Mouse (Mus musculus): ENCODE measurements around the gene Fgd5. TPM values are rescaled to one million over a fixed set of nuclear protein-coding genes. Genes with fewer than 3 reads are reported as not detected.
"Not testable (repeated sequence)": the region's sequence is repeated elsewhere in the genome, so short reads cannot be mapped to it uniquely, and the experiment has no call there.

Fgd5 gene
- total RNA-seq (2014; rRNA removed) (13.8 TPM in 2 replicates), polyA plus RNA-seq (2015; fragmentation: Nextera tagmentation; extraction: Ambion mirVana) (7.9 and 8.1 TPM in 2 replicates)

DNA sequence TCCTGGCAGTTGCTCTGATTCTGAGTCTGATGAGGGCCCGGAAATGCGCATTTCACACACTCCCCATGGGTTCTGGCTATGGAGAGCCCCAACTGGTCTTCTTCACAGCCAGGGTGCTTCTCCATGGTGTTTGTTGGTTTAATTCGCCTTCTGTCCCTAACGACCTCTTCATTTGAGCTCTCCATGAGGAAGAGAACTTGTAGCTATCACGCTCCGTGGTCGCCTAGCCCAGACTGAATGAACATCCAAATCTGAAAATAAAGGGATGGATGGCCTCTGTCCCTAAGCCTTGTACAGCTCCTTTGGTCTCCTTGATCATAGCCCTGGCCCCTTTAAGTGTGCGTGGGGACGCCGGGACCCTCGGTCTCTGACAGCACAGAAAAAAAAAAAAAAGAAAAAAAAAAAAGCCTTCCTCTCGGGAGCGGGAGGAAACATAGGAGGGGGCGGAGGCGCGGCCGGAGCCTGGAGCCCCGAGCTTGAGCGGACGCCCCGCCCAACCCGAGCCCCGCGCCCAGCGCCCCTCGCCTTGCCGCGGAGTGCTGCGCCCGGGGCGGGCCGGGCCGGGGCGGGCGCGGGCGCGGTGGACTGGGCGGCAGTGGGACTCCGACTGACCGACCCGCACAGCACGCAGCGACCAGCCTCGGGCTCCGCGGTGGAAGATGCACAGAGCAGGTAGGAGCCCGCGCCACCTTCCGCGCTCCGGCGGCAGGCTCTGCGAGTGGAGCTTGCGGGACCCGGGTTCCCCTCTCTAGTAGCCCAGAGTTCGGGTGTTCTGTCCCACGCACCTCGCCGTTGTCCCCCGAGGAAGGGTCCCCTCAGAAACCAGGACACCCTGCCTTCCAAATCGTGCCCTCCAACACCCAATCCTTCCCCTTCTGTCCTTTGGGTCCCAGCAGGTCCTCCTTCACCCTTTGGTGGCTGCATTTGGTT lies at the start of gene Fgd5:
Gene Fgd5 (plus strand): TSS at position 508 of the 930 bp plus-strand sequence.
- no peaks in the 10 kb centered on the region for H3K27me3 ChIP-seq (ENCODE audit: insufficient read depth, low read length)
- H3K9ac ChIP-seq (replicated peaks; ENCODE audit: low read length, poor library complexity, severe bottlenecking), result peak within 1 kb of the TSS; percentile 79
- DNase-seq (ENCODE audit: low spot score) (peak; percentile 35), ATAC-seq (ENCODE audit: low FRiP score) (peak; percentile 60)
- no peak for TF ChIP-seq CTCF (IDR thresholded peaks at IDR 0.05)
- no peaks in the 10 kb centered on the region for H3K36me3 ChIP-seq (ENCODE audit: insufficient read depth, low read length)
- H3K4me2 ChIP-seq (ENCODE audit: low read depth, low read length, poor library complexity, severe bottlenecking), result peak within 1 kb of the TSS; percentile 95
- H3K4me1 ChIP-seq (ENCODE audit: insufficient read depth, low read length), result no peaks in the 10 kb centered on the region
- peak within 1 kb of the TSS; percentile 18; the same call in 1 of the 2 replicates for H3K27ac ChIP-seq (ENCODE audit: low read depth, low read length)
- no peaks in the 10 kb centered on the region for H3K9me3 ChIP-seq (ENCODE audit: low read length)
- H3K4me3 ChIP-seq (ENCODE audit: low read depth, low read length), result peak within 1 kb of the TSS; percentile 63
- WGBS, result 2% methylated on average over 51 of the region's 62 CpGs

GRCm38 (mm10) chr6:91931231-91931630 lies 47.4 kb upstream of the Fgd5 start:
- Histone ChIP-seq H3K4me1 (ENCODE audit: insufficient read depth, low read length) (no peaks in the 10 kb centered on the region), H3K4me2 (ENCODE audit: low read depth, low read length, poor library complexity, severe bottlenecking) (no peak overlapping the region), H3K4me3 (ENCODE audit: low read depth, low read length) (no peak overlapping the region), H3K36me3 (ENCODE audit: insufficient read depth, low read length) (no peaks in the 10 kb centered on the region), H3K27ac (ENCODE audit: low read depth, low read length) (no peak overlapping the region), H3K9me3 (ENCODE audit: low read length) (no peaks in the 10 kb centered on the region), H3K27me3 (ENCODE audit: insufficient read depth, low read length) (no peaks in the 10 kb centered on the region), H3K9ac (replicated peaks; ENCODE audit: low read length, poor library complexity, severe bottlenecking) (no peak overlapping the region)
- ATAC-seq (ENCODE audit: low FRiP score) (no peak), DNase-seq (ENCODE audit: low spot score) (no peak)
- no peak for TF ChIP-seq CTCF (IDR thresholded peaks at IDR 0.05)
- 74% methylated on average over 5 of the region's 5 CpGs for WGBS

DNA sequence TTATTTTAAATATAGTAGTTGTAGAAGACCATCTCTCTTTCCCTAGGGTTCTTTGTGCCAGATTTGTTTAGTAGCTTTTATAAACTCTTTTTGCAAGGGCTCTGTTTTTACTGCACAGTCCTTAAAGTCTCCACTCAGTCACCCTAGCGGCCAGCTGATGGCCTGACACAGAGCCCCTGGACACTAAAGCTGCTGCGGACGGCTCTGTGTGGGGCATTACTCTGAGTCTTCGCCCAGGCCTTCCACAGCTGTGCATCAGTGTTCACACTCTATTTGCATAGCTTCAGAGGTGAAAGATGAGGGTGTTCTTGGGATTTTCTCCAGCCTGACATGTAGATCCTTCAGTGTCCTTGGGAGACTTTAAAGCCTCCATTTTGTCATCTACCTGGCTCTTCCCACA lies 40.2 kb upstream of the Fgd5 start:
- Histone ChIP-seq H3K36me3 (ENCODE audit: insufficient read depth, low read length) (no peaks in the 10 kb centered on the region), H3K9ac (replicated peaks; ENCODE audit: low read length, poor library complexity, severe bottlenecking) (no peak overlapping the region), H3K4me1 (ENCODE audit: insufficient read depth, low read length) (no peaks in the 10 kb centered on the region), H3K27me3 (ENCODE audit: insufficient read depth, low read length) (no peaks in the 10 kb centered on the region), H3K9me3 (ENCODE audit: low read length) (no peaks in the 10 kb centered on the region), H3K4me3 (ENCODE audit: low read depth, low read length) (no peak overlapping the region), H3K27ac (ENCODE audit: low read depth, low read length) (no peak overlapping the region), H3K4me2 (ENCODE audit: low read depth, low read length, poor library complexity, severe bottlenecking) (no peak overlapping the region)
- DNase-seq (ENCODE audit: low spot score) (no peak), ATAC-seq (ENCODE audit: low FRiP score) (no peak)
- 21% methylated on average over 4 of the region's 4 CpGs for WGBS
- TF ChIP-seq CTCF (IDR thresholded peaks at IDR 0.05), result no peak

GRCm38 (mm10) chr6:91948426-91948825 lies 30.3 kb upstream of the Fgd5 start:
- H3K9me3 ChIP-seq (ENCODE audit: low read length), result no peaks in the 10 kb centered on the region
- peak; percentile 32 for DNase-seq (ENCODE audit: low spot score)
- H3K4me2 ChIP-seq (ENCODE audit: low read depth, low read length, poor library complexity, severe bottlenecking), result no peak overlapping the region
- no peaks in the 10 kb centered on the region for H3K4me1 ChIP-seq (ENCODE audit: insufficient read depth, low read length)
- H3K4me3 ChIP-seq (ENCODE audit: low read depth, low read length), result no peak overlapping the region
- H3K9ac ChIP-seq (replicated peaks; ENCODE audit: low read length, poor library complexity, severe bottlenecking), result no peak overlapping the region
- no peak for TF ChIP-seq CTCF (IDR thresholded peaks at IDR 0.05)
- no peaks in the 10 kb centered on the region for H3K27me3 ChIP-seq (ENCODE audit: insufficient read depth, low read length)
- no peaks in the 10 kb centered on the region for H3K36me3 ChIP-seq (ENCODE audit: insufficient read depth, low read length)
- 71% methylated on average over 2 of the region's 2 CpGs for WGBS
- ATAC-seq (ENCODE audit: low FRiP score), result no peak
- H3K27ac ChIP-seq (ENCODE audit: low read depth, low read length), result no peak overlapping the region

- ATAC-seq (ENCODE audit: low FRiP score); H3K9me3 ChIP-seq (ENCODE audit: low read length); H3K4me3 ChIP-seq (ENCODE audit: low read depth, low read length); H3K27me3 ChIP-seq (ENCODE audit: insufficient read depth, low read length); H3K27ac ChIP-seq (ENCODE audit: low read depth, low read length); H3K36me3 ChIP-seq (ENCODE audit: insufficient read depth, low read length); H3K4me1 ChIP-seq (ENCODE audit: insufficient read depth, low read length); H3K4me2 ChIP-seq (ENCODE audit: low read depth, low read length, poor library complexity, severe bottlenecking); DNase-seq (ENCODE audit: low spot score); H3K9ac ChIP-seq (replicated peaks; ENCODE audit: low read length, poor library complexity, severe bottlenecking): not testable (repeated sequence)
- WGBS, result 15% methylated on average over 2 of the region's 8 CpGs
Measured at GRCm38 (mm10) chr6:91958015-91958414, 20.7 kb upstream of the Fgd5 start.

Data from midbrain, postnatal 0 days (tissue).